Comparison of ENCODE assay signal across 20 mouse cellular contexts in the genomic region with DNA sequence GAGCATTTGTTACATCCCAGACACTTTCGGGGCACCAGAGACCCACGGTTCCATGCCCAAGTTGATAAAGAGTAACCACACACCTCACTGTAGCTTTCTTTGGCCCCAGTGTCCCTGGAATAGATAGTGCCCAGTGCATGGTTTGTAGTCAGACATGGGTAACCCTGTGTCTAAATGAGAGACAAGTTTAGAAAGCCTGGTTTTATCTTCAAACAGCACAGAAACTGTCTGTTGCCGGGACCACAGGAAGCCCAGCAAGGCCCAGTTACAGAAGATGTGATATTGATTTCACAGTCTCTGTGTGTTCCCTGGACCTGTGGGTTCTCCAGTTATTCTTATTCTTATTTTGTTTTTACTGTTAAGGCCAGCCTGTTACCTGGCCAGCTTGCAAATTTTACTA.
DNase-seq lines count a peak whose midpoint lies in the region; ATAC-seq and TF ChIP-seq lines count a peak whose summit lies in the region.
"Had no signal": no experiment of that assay in that cellular context is flagged by ENCODE, and none has a peak within 500 bp of the region (broad histone marks: within the 10 kb centered on the region; RNA-seq: fewer than 3 reads in every experiment).

No protein-coding gene starts in this region.

- 48% methylated on average over 3 of the region's 3 CpGs for WGBS in heart, embryonic 11.5 days (ENCODE audit: insufficient replicate concordance)
- WGBS in heart, adult 2 months, result 65% methylated on average over 3 of the region's 3 CpGs
- 15% methylated on average over 3 of the region's 3 CpGs for WGBS in liver, embryonic 15.5 days (ENCODE audit: insufficient replicate concordance)

- TF ChIP-seq EP300 in heart, adult 2 months (IDR thresholded peaks at IDR 0.05; ENCODE audit: insufficient read depth, low read depth, low read length), result no peak

- no peaks in the 10 kb centered on the region for H3K36me3 ChIP-seq in heart, embryonic 11.5 days (ENCODE audit: control insufficient read depth, insufficient read depth, low read length)
- H3K36me3 ChIP-seq in heart, adult 2 months (ENCODE audit: control insufficient read depth, insufficient read depth, low read length), result no peaks in the 10 kb centered on the region; the same call in 1 of the 2 replicates
- no peaks in the 10 kb centered on the region for H3K36me3 ChIP-seq in G1E (replicated peaks)
- H3K36me3 ChIP-seq in liver, embryonic 15.5 days (replicated peaks), result no peaks in the 10 kb centered on the region
- H3K36me3 ChIP-seq: forebrain, embryonic 12.5 days; limb, embryonic 12.5 days; midbrain, embryonic 10.5 days had no signal

- intact Hi-C loops in heart, adult 2 months (cut with DNase I), result no loop called here

- H3K79me2 ChIP-seq in heart, adult 2 months (replicated peaks; ENCODE audit: control insufficient read depth, insufficient read depth, low read length), result no peaks in the 10 kb centered on the region

- no peak for TF ChIP-seq POLR2A in heart, adult 2 months (IDR thresholded peaks at IDR 0.05; ENCODE audit: insufficient read depth, low read depth, low read length)

- no peaks in the 10 kb centered on the region for H3K9me3 ChIP-seq in heart, embryonic 11.5 days (replicated peaks; ENCODE audit: control insufficient read depth, low read length)
- no peaks in the 10 kb centered on the region for H3K9me3 ChIP-seq in G1E (replicated peaks)
- no peaks in the 10 kb centered on the region for H3K9me3 ChIP-seq in liver, embryonic 15.5 days (replicated peaks)
- H3K9me3 ChIP-seq: forebrain, embryonic 12.5 days; limb, embryonic 12.5 days; midbrain, embryonic 10.5 days had no signal

- no peak for TF ChIP-seq CTCF in heart, adult 2 months (IDR thresholded peaks at IDR 0.05)
- no peak for TF ChIP-seq CTCF in G1E (IDR thresholded peaks at IDR 0.05; ENCODE audit: low read depth, low read length)

- H3K4me2 ChIP-seq in heart, embryonic 11.5 days, result no peak overlapping the region
- peak overlapping the region; percentile 58; the same call in 1 of the 2 replicates for H3K4me2 ChIP-seq in liver, embryonic 15.5 days
- H3K4me2 ChIP-seq: forebrain, embryonic 12.5 days; limb, embryonic 12.5 days had no signal

- H3K4me1 ChIP-seq in heart, embryonic 11.5 days (ENCODE audit: control insufficient read depth, insufficient read depth, low read length), result peaks cover 43% of the 10 kb centered on the region
- H3K4me1 ChIP-seq in heart, adult 2 months (ENCODE audit: control insufficient read depth, insufficient read depth, low read length), result peaks cover 17% of the 10 kb centered on the region
- H3K4me1 ChIP-seq in G1E (ENCODE audit: insufficient read depth, low read depth, low read length), result peaks cover 59% of the 10 kb centered on the region
- peaks cover 65% of the 10 kb centered on the region for H3K4me1 ChIP-seq in liver, embryonic 15.5 days (replicated peaks)

- DNase-seq in heart, adult 2 months, result no peak
- DNase-seq in G1E (ENCODE audit: low spot score), result no peak
- no peak for DNase-seq in ovary, postnatal 14 days (ENCODE audit: low spot score)
- DNase-seq in cerebellum, postnatal 14 days, result no peak
- DNase-seq in cerebellum, postnatal 4 days (ENCODE audit: low spot score in 2 of 2), result no peak
- DNase-seq: adrenal gland, adult 8-10 months; cerebellum, adult 2 months; kidney, adult 9 months; kidney, postnatal 14 days; lung, adult 2 months; thymus, adult 18-20 months had no signal

- no peak overlapping the region for H3K4me3 ChIP-seq in heart, embryonic 11.5 days (ENCODE audit: low read depth, low read length)
- H3K4me3 ChIP-seq in heart, adult 2 months, result no peak overlapping the region
- H3K4me3 ChIP-seq in G1E (ENCODE audit: low read depth, low read length), result no peak overlapping the region
- no peak overlapping the region for H3K4me3 ChIP-seq in liver, embryonic 15.5 days (replicated peaks)
- H3K4me3 ChIP-seq: forebrain, embryonic 12.5 days; limb, embryonic 12.5 days; midbrain, embryonic 10.5 days had no signal

- no peak overlapping the region for H3K9ac ChIP-seq in heart, embryonic 11.5 days (ENCODE audit: low read depth, low read length)
- H3K9ac ChIP-seq in heart, adult 2 months (ENCODE audit: low read depth, low read length), result no peak overlapping the region
- 0 out of 2 replicates have a peak overlapping the region, but pooled peaks have one; percentile 8 for H3K9ac ChIP-seq in liver, embryonic 15.5 days
- H3K9ac ChIP-seq: forebrain, embryonic 12.5 days; limb, embryonic 12.5 days had no signal

- ATAC-seq in heart, embryonic 11.5 days (replicated peaks; ENCODE audit: insufficient number of reproducible peaks, low FRiP score, low TSS enrichment), result no peak
- 0 out of 2 replicates have a peak, but pooled peaks have one; percentile 15 for ATAC-seq in G1E (ENCODE audit: extremely low read depth, insufficient number of reproducible peaks, low FRiP score, poor library complexity, severe bottlenecking)
- ATAC-seq in erythroid progenitor cell, adult 5-6 weeks (replicated peaks; ENCODE audit: low FRiP score, poor library complexity, severe bottlenecking), result peak; percentile 4; the same call in 1 of the 2 replicates
- no peak for ATAC-seq in liver, embryonic 15.5 days (ENCODE audit: insufficient read depth)
- ATAC-seq: activated CD4-positive, CD25-positive, alpha-beta regulatory T cell, adult 4 months; hindbrain, postnatal 0 days; intestine, embryonic 16.5 days had no signal

- no peaks in the 10 kb centered on the region for H3K27me3 ChIP-seq in heart, embryonic 11.5 days (ENCODE audit: control insufficient read depth, insufficient read depth, low read length)
- H3K27me3 ChIP-seq in heart, adult 2 months (ENCODE audit: control insufficient read depth, insufficient read depth, low read length), result no peaks in the 10 kb centered on the region
- H3K27me3 ChIP-seq in G1E (ENCODE audit: insufficient read depth, low read length), result peaks cover 36% of the 10 kb centered on the region
- H3K27me3 ChIP-seq in liver, embryonic 15.5 days, result peaks cover 32% of the 10 kb centered on the region

- peak overlapping the region; percentile 87 for H3K27ac ChIP-seq in heart, embryonic 11.5 days (ENCODE audit: low read depth, low read length)
- no peak overlapping the region for H3K27ac ChIP-seq in heart, adult 2 months
- peak overlapping the region; percentile 94 for H3K27ac ChIP-seq in liver, embryonic 15.5 days (replicated peaks)
- H3K27ac ChIP-seq: forebrain, embryonic 12.5 days; hindbrain, postnatal 0 days; limb, embryonic 12.5 days had no signal

Comparison
In these comparisons a context has a peak if more than half of its experiments do, and no peak if none do; other contexts are left out.
1. ATAC-seq: peak in G1E (single experiment) and erythroid progenitor cell, adult 5-6 weeks (single experiment); none in heart, embryonic 11.5 days (single experiment) and liver, embryonic 15.5 days (single experiment).